Mouse (Mus musculus): ENCODE results near the gene Zan.

The Zan gene

DNA sequence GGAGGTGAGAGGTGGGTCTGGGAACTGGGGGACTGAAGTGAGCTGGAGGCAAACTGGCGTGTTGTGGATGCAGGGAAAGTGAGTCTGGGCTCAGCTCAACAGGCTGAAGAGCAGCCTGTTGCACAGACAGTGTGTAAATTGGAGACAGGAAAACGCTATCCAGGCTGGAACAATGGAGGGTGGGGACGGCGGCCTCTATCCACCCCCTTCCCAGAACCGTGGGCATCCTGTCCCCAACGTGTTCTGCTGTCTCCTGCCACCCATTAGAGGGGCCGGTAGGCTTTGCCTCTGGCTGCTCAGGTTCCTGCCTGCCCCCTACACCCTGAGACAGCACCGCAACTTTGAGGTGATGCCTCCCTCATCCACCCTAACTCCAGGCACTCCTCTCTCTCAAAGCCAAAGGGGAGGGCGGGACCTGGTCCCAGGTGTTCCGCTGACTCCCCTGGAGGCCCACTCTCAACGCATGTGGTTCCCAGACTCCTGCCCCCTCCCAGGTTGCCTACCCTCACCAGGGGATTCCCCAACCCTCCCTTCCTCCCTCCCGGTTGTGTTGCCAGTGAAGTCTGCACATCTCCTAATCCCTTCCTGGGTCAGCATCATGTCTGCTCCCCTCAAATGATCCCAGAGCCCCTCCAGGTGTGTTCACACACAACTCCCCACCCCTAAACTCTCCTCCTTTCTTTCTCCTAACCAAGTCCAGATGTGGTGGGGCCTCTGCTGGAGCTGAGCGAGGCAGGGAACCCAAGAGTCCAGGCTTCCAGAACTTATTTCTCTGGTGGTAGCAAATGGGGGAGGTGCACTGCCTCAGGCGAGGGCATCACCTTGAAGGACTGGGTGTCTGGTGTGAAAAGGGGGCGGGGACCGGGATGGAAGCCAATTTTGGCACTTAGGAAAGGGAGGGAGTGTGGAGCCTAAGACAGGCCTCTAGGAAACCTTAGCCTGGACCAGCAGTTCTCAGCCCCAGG is 124.6 kb downstream of the Zan start:
- DNase-seq (ENCODE audit: low read depth, low spot score) = no peak

DNA sequence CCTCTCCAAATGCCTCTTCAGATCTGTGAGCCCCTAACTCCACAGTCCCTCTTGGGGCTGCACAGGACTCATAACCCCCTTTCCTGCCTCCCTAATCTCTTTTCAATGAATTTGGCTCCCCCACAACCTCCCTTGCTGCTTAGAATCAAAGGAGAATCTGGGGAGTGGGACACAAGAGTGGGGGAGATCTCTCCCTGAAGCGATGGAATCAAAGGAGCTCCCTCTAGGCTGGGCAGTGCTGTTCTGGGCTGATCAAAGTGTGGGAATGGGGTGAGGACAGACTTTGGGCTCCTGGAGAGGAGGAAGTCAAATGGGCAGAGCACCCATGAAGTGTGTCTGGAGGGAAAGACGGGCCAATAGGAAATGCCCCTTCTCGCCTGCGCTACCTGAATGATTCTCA is 125.5 kb downstream of the Zan start:
- no peak for DNase-seq (ENCODE audit: low read depth, low spot score)

DNA sequence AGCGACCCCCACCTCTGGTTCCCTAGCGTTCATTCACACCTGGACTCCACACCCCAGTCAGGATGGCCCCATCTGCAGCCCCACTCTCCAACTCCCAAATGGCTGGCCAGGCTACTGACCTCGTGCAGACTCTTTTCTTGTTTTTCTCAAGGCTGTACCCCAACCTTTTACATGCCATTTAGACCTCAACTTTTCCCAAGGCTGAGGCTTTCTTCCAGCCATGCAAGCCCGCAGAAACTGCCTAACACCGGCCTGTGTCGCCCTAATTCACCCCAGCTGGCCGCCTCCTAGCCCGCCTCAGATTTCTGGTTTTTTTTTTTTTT is 125.8 kb downstream of the Zan start:
- DNase-seq (ENCODE audit: low read depth, low spot score) = no peak

DNA sequence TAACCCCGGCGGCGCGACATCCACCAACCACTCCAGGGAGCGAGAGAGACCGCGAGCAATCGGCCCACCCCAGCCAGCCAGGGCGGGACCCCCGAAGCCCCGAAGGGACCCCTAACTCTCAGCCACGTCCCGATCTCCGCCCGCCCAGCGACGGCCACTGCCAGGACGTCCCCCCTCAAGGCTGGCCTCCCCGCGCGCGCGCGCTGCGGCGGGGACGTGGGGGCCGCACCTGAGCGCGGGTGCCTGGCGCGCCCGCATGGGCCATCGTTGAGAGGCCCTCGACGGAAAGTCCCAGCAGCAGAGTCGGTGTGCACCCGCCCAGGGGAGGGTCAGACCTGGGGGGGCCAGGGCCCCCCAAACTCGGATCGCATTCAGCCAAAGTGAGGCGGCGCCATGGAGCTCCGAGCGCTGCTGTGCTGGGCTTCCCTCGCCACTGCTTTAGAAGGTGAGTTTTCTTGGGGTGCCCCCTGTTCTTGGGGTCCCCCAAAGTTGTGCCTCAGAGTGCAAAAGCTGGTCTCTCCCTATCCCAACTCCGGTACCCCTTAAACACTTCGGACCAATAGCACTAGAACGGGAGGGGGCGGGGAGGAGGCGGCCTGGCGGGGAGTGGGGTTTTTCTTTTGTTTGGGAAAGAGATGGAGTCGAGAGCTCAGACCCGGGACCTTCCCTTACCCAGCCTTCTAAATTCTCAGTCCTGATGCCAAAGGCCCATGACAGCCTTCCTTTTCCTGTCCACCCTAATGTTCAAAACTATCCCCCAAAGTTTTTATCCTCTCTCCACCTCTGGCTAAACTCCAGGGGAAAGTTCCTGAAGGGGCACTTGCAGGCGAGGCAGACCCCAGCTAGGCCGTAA is 126.4 kb downstream of the Zan start:
- no peak for DNase-seq (ENCODE audit: low read depth, low spot score)

DNA sequence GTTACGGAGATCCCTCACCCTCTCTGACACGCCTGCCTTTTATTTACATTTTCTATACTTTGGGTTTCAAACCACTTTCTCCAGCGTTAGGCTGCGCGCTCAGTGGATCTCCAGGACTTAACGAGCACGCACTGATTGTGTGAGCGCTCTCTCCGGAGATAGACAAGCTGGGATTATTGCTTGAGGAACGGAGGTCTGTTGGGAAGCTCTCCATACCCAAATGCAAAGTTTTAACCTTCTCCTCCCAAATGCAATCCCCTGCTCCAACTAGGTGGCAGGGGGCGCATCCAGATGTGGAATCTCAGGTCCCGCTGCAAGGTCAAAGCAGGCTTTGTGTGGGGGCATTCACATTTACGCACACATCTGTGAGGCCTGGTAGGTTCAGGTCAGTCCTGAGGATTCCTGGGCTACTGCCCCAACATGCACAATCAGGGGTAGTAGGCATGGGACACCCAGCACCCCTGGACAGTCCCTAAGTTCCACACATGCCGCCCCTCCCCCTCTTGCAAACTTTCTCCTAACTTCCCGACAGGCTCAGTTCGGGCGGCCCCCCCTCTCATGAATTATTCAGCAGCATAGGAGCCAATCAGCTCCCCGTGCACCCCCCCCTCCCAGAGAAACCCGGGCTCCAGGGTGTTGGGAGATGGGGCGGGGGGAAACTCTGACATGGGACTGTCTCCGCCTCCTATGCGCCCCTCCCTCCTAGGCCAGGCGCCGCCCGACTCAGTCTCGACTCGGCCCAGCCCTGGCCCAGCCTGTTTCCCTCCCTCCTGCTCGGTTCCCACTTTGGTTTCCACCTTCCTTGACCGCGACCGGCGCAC is 127.3 kb downstream of the Zan start, which contains the start of gene Ephb4:
Gene Ephb4, plus strand, starts transcription at position 726 of the 821 bp plus-strand sequence.
- peak; percentile 81 for DNase-seq (ENCODE audit: low read depth, low spot score)

DNA sequence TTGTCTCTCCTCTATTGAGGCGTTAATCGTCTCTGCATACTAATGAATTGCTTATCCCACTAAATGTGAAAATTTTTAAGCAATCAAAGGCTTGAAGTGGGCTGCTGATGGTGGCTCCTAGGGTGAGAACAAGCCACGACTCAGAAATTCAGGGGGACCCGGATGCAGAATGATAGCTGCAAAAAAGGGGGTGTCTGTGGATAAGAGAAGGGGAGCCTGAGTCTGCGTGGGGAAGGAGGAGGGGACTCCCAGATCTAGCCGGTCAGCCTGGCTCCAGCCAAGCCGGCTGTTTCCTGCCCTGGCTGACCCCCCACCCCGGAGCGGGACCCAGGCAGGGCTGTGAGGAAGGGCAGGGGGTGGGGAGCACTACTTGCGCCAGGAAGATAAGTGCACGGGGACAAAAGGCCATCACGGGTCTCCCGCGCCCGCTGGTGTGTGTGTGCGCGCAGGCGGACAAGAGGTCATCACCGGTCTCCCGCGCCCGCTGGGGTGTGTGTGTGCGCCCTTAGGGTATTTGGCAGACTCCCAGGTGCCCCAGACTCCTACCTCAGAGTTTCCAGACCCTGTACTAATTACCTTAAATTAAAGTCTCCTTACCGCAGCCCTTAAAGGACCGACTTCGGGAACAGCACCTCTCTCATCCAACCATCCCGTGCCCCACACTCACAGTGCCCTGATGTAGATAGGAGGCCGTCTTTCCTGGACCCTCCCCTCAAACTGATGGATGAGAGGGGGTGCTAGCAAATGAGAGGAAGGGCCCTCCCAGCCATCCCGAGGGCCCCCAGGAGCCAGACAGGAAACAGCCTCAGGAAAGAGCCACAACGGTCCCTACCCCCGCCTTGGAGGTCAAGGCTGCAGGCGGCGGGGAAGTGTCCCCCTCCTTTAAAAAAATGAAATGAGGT is 128.1 kb downstream of the Zan start:
- DNase-seq (ENCODE audit: low read depth, low spot score) = no peak

DNA sequence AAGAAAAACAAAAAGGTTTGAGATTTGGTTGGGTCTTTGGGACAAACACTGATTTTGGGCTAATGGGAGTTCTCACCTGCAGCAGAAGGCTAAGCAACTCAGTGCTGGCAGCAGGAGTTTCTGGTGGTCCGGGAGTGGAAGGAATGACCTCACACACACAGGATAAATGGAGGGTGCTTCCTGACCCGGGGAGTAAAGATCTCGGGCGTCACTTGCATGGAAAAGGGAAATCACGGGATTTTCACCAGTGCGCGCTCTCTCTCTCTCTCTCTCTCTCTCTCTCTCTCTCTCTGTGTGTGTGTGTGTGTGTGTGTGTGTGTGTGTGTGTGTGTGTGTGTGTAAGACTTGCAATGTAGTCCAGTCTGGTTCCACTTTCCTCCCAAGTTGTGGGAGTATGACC is 129.0 kb downstream of the Zan start:
- no peak for DNase-seq (ENCODE audit: low read depth, low spot score)

DNA sequence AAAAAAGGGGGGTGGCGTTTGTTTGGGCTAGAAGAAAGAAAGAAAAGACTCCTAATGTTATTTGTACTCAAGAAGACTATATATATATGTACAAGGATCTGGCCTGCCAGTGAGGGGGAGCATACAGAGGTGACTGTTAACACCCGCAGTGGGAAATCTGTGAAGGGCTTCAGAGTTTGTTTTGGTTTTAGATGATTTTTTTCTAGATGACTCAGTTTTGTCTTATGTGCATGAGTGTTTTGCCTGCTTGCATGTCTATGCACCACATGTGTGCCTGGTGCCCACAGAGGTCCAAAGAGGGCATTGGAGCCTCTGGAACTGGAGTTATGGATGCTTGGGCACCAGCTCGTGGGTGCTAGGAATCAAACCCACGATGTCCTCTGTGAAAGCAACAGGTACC is 129.9 kb downstream of the Zan start:
- DNase-seq (ENCODE audit: low read depth, low spot score) = no peak

DNA sequence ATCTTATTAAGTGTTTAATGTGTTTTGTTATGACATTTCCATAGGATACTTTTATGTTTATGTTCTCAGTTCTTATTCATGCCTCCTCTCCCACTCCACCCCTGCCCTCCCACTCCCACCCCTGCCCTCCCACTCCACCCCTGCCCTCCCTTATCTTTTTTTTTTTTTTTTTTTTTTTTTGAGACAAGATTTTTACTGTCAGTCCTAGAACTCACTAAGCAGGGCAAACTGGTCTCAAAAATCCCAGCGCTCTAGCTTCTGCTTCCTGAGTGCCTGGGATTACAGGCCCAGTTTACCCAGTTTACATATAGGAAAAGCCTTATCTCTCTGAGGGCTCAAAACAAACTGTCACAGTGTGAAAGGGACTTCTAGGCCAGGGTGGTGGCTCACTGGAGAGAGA is 130.5 kb downstream of the Zan start:
- DNase-seq (ENCODE audit: low read depth, low spot score) = no peak

DNA sequence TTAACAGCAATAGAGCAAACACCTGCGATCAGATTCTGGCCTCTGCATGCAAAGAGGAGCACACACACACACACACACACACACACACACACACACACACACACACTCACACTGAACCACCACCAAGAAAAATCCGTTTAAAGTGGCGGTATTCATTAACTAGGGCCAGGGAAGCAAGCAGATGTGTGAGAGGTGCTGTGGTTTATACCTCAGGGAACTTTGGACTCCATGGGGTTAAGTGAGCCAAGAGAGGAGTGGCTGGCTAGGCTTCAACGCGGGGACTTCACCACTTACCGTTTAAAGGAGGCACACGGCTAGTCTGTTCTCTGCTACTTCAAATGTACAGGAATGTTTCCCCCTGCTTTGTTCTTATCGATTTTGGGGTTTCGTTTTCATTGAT is 131.0 kb downstream of the Zan start:
- no peak for DNase-seq (ENCODE audit: low read depth, low spot score)

DNA sequence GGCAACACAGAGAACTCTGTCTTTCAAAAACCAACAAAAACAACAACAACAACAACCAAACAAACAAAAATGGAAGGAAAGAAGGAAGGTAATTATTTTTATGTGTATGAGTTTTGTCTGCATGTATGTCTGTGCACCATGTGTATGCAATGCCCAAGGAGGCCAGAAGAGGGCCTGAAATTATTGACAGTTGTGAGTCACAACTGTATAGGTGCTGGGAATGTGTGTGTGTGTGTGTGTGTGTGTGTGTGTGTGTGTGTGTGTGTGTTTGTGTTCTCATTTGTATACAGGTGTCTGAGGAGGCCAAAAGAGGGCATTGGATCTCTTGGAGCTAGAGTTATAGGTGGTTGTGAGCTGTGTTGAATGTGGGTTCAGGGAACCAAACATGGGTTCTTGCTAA is 133.0 kb downstream of the Zan start:
- no peak for DNase-seq (ENCODE audit: low read depth, low spot score)

DNA sequence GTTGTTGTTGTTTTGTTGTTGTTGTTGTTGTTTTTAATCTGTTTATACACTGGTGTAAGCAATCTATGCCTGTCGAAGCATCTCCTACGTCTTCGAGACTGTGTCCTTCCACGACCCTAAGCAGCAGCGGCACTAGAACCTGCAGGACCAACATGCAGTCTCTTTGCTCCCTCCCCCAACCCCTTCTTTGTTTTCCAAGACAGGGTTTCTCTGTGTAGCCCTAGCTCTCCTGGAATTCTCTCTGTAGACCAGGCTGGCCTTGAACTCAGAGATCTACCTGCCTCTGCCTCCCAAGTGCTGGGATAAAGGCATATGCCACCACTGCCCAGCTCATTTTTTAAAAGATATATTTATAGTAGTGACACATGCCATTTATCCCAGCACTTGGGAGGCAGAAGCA is 133.5 kb downstream of the Zan start:
- DNase-seq (ENCODE audit: low read depth, low spot score) = no peak

DNA sequence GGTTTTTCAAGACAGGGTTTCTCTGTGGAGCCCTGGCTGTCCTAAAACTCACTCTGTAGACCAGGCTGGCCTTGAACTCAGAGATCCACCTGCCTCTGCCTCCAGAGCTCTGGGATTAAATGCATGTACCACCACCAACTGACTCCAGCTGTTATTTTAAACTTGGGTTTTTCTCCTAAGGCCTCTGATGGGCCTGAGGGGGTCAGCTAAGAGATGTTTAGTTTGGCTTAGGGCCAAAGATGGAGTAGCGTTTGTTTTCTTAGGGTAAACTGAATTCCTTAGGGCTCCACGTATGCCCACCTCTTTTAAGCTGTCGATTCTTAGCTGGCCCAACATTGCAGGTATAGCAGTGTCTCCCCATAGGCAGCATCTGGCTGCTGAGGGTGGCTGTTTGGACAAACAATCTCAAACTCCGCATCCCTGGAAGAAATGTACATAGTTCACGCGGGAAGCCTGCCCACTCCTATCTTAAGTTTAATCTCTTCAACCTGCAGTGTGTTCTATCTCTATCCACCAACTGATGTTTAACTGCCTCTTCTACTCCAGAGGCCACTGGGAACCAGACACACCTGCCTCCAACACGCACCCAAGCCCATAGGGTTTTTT is 134.4 kb downstream of the Zan start:
- no peak for DNase-seq (ENCODE audit: low read depth, low spot score)

DNA sequence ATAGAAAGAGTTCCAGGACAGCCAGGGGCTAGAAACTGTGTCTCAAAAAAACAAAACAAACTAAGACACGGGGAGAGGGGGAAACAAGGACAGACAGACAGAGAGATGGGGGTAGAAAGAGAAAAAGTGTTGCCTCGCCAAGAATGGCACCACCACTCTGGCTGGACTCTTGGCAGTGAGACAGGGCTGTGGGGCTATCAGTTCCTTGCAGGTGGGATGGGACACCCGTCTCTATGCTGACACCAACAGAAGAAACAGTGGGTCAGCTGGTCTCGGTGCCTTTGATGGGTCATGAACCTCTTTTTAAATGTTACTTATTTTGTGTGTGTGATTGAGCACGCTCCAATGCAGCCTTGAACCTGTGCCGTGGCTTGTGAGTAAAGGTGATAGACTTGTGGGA is 136.6 kb downstream of the Zan start:
- no peak for DNase-seq (ENCODE audit: low read depth, low spot score)

DNA sequence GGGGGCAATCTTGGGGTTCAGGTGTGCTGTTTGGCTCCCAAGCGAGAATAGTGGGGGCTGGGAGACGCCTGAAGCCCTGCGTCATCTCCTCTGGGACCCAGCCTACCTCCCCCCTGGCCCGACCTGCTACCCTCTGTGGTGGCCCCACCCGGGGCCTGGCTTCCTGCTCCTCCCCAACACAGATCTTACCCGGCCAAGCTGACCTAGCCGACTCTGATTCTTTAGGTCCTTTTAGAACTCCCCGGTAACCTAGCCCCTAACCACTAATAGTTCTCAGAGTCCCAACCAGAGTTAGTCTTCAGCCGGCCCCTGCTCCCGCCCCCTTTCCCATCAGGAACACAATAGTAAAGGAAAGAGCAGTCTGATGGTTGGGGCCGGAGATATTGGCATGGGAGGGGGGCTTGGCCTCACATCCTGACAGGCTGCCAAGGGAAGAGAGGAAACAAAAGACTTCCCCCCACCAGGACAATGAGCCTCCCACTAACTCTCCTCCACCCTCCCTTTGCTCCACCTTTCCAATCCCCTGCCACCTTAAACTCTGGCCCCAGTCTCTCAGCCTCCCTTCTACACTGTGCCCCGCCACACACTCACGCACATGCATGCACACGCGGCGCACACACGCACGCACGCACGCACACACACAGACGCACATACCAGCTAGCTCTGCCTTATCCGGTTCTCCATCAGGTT is 137.4 kb downstream of the Zan start:
- no peak for DNase-seq (ENCODE audit: low read depth, low spot score)

DNA sequence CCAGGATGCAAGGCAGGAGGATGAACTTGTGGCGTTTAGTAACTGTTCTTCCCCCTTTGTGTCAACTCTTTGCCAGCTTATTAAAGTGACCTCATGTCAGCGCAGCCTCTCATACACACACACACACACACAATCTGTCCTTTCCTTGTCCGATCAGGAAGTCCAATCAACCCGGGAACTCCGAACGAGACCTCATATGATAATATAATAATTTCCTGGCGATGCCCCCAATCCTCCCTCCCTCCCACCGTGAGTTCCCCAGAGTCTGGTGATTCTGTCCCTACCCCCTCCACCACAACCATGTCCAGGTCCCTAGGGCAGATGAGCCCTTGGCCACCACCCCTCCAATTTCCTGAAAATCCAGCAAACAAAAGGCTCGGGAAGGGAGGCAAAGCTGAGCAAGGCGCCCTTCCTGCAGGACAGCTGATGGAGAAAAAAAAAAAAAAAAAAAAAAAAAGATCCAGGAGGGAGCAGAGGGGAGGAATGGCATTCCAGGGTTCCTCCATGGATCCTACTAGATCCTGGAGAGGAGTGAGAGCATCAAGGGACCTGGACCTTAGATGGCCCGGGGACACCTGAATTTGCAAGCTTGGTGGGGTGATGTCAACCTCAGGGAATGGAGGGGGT is 138.1 kb downstream of the Zan start:
- DNase-seq (ENCODE audit: low read depth, low spot score) = no peak

DNA sequence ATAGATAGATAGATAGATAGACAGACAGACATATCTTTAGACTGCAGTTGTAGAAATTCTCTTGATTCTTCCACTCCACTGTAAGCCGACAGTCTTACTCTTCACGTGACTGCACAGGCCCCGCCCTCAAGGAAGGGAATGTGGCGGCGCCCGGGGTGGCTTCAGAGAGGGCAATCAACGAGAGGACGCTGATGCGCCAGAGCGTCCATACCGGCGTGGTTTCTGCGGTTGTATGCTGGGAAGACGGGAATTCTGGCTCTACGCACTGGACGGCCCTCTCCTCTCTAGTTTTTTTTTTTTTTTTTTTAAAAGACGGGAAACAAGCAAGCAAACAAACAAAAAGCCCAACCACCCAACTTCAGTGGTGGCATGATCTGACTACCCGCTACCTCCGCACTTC is 138.6 kb downstream of the Zan start:
- DNase-seq (ENCODE audit: low read depth, low spot score) = no peak

DNA sequence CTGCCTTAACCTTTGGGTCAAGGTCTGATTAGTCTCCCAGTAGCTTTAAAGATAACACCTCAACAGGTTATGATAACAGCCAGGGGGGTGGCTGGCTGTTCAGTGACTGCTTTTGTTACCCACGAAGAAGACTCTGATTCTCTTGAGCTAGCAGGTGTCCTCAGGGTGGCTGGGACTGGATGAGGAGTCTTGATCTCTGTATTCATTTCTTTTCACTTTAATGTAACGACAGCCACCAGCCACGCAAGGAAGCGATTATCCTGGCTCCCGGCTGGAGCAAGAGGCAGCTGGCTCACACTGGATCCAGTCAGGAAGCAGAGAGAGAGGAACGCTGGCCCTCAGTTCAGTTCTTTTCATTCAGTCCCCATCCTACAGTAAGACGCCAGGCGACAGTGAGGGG is 139.7 kb downstream of the Zan start:
- no peak for DNase-seq (ENCODE audit: low read depth, low spot score)

DNA sequence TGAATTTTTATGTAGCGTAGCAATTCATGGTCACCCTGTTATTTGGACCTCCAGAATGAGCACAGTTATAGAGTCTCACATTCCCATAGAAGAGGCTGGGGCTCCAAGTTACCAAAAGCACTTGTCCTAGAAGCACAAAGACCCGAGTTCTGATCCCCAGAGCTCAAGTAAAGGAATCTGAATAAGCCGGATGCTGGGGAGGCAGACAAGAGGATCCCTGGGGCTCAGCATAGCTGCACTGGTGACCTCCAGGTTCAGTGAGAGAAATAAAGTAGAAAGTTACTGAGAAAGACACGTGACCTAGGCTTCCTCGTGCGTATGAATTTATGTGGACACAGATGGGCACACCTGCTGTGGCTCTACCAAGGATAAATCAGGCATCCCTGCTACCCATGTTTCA is 141.8 kb downstream of the Zan start:
- no peak for DNase-seq (ENCODE audit: low read depth, low spot score)
